Mouse (Mus musculus) liver, adult 2 months (tissue): ENCODE measurements around the gene Ky. TPM values are rescaled to one million over a fixed set of nuclear protein-coding genes. Genes with fewer than 3 reads are reported as not detected.

Source experiments
- DNase-seq: peaks from one replicate; pipeline ENCODE4 v3.0.0-alpha.2; 2011; ENCODE audit warnings: low read depth, low spot score; ENCODE audit errors: extremely low read depth
- H3K27ac ChIP-seq: fragments of 200-500 bp; replicated peaks from 2 replicates; pipeline ENCODE4 v1.5.1; 2012; ENCODE audit warnings: low read depth, mild to moderate bottlenecking, control low read depth, inconsistent platforms, low read length; ENCODE audit not compliant: insufficient read depth
- H3K27me3 ChIP-seq: fragments of 200-500 bp; 2 replicates; pipeline ENCODE4 v1.6.1; 2012; ENCODE audit warnings: mild to moderate bottlenecking, moderate library complexity, low read length, inconsistent platforms; ENCODE audit not compliant: control insufficient read depth, insufficient read depth
- H3K36me3 ChIP-seq: fragments of 200-500 bp; 2 replicates; pipeline ENCODE4 v1.6.1; 2012; ENCODE audit warnings: low read length, inconsistent platforms; ENCODE audit not compliant: control insufficient read depth, insufficient read depth
- H3K4me1 ChIP-seq: fragments of 200-500 bp; 2 replicates; pipeline ENCODE4 v1.6.1; 2011; ENCODE audit warnings: low read length; ENCODE audit not compliant: control insufficient read depth, insufficient read depth
- H3K4me3 ChIP-seq: fragments of 200-500 bp; 2 replicates; pipeline ENCODE4 v1.5.1; 2011; ENCODE audit warnings: low read depth, mild to moderate bottlenecking, control low read depth, low read length, moderate library complexity; ENCODE audit not compliant: insufficient read depth
- H3K79me2 ChIP-seq: fragments of 200-500 bp; 2 replicates; pipeline ENCODE4 v1.6.1; 2012; ENCODE audit warnings: inconsistent platforms, mild to moderate bottlenecking, low read length, moderate library complexity; ENCODE audit not compliant: control insufficient read depth, insufficient read depth
- H3K9ac ChIP-seq: fragments of 200-500 bp; 2 replicates; pipeline ENCODE4 v1.6.1; 2012; ENCODE audit warnings: low read depth, mild to moderate bottlenecking, control low read depth, inconsistent platforms, low read length
- CTCF ChIP-seq: fragments of 200-500 bp; IDR thresholded peaks from 2 replicates; pipeline ENCODE4 v1.5.1; 2011; ENCODE audit warnings: low read depth, low read length, control low read depth
- POLR2A ChIP-seq: fragments of 200-500 bp; IDR thresholded peaks from 2 replicates; pipeline ENCODE4 v1.6.1; 2011; ENCODE audit warnings: low read length, control low read depth; ENCODE audit not compliant: insufficient read depth; ENCODE audit errors: extremely low read depth
- WGBS: fragments of 180-500 bp; shearing (Covaris S2); methylation state at CpG from one replicate; pipeline ENCODE4 v1.1.7; 2018; 5-methylcytosine and 5-hydroxymethylcytosine counted together
- polyA plus RNA-seq: library from polyadenylated mRNA; depleted of rRNA; stranded (reverse); fragments of >200 nt; gene quantifications from 2 replicates; pipeline ENCODE4 v1.2.3, GENCODE M21; 2012
- total RNA-seq: library from RNA; depleted of rRNA; stranded (reverse); fragments of >200 nt; gene quantifications from 2 replicates; pipeline ENCODE4 v1.2.3, GENCODE M21; 2014

Gene Ky
- total and polyA plus RNA-seq, 2 experiments: under 0.01 TPM; not detected in 1

DNA sequence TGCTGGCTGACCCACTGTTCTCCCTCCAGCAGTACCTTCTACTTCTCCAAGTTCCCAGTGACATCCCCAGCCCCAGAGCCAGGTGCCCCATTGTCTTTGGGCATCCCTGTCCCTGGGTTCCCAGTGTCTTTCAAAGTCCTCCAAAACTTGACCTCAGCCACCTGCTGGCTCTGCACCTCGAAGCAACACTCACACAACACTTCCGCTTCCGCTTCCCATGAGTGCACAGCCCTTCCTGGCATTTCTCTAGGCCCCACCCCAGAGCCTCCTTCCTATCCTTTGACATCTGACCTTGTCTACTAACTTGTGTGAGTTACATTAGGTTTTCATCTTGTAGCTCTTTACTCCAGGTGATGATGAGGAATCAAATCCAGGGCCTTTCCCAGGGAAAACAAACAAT lies 23.5 kb downstream of the Ky start:
- no peaks in the 10 kb centered on the region for H3K27me3 ChIP-seq
- TF ChIP-seq CTCF (no peak), POLR2A (no peak)
- DNase-seq: no peak
- no peak overlapping the region for H3K9ac ChIP-seq
- H3K4me3 ChIP-seq: no peak overlapping the region
- H3K79me2 ChIP-seq: no peaks in the 10 kb centered on the region
- no peaks in the 10 kb centered on the region for H3K4me1 ChIP-seq
- WGBS: 79% methylated on average over 3 of the region's 3 CpGs
- H3K27ac ChIP-seq: no peak overlapping the region
- no peaks in the 10 kb centered on the region for H3K36me3 ChIP-seq

- DNase-seq: no peak
- H3K4me3 ChIP-seq: no peak overlapping the region
- H3K4me1 ChIP-seq: no peaks in the 10 kb centered on the region
- no peak overlapping the region for H3K27ac ChIP-seq
- TF ChIP-seq POLR2A (no peak), CTCF (no peak)
- no peak overlapping the region for H3K9ac ChIP-seq
- WGBS: 84% methylated on average over 21 of the region's 21 CpGs
- no peaks in the 10 kb centered on the region for H3K27me3 ChIP-seq
- H3K36me3 ChIP-seq: no peaks in the 10 kb centered on the region
- no peaks in the 10 kb centered on the region for H3K79me2 ChIP-seq
Measured at GRCm38 (mm10) chr9:102531051-102531892, 25.7 kb downstream of the Ky start.

DNA sequence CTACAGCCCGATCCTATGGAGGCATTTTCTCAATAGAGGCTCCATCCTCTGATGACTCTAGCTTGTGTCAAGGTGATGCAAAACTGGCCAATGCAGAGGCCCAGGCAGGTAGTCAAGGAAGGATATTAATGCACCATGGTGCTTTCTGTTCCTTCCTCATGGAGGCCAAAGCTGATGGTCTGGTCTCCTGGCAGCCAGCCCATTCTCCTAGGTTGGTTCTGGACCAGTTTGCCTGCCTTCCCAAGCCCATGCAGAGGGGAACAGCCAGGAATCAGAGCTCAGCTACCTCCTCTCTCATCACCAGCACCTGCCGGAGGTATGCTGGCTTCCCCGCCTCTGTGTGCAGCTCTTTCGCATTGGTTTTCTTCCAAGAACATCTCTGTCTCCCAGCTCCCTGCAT lies 31.4 kb downstream of the Ky start:
- TF ChIP-seq CTCF (no peak), POLR2A (no peak)
- Histone ChIP-seq H3K27me3 (no peaks in the 10 kb centered on the region), H3K9ac (no peak overlapping the region), H3K79me2 (no peaks in the 10 kb centered on the region), H3K4me3 (no peak overlapping the region), H3K4me1 (no peaks in the 10 kb centered on the region), H3K27ac (no peak overlapping the region), H3K36me3 (no peaks in the 10 kb centered on the region)
- WGBS: 87% methylated on average over 4 of the region's 4 CpGs
- no peak for DNase-seq

GRCm38 (mm10) chr9:102539699-102540098 lies 34.1 kb downstream of the Ky start:
- DNase-seq: no peak
- no peaks in the 10 kb centered on the region for H3K79me2 ChIP-seq
- 63% methylated on average over 7 of the region's 7 CpGs for WGBS
- H3K4me3 ChIP-seq: no peak overlapping the region
- no peak overlapping the region for H3K27ac ChIP-seq
- no peaks in the 10 kb centered on the region for H3K4me1 ChIP-seq
- no peak overlapping the region for H3K9ac ChIP-seq
- H3K36me3 ChIP-seq: no peaks in the 10 kb centered on the region
- no peaks in the 10 kb centered on the region for H3K27me3 ChIP-seq
- no peak for TF ChIP-seq CTCF
- no peak for TF ChIP-seq POLR2A

GRCm38 (mm10) chr9:102541666-102542065 lies 36.1 kb downstream of the Ky start:
- no peak overlapping the region for H3K27ac ChIP-seq
- TF ChIP-seq CTCF: no peak
- TF ChIP-seq POLR2A: no peak
- no peaks in the 10 kb centered on the region; the same call in 1 of the 2 replicates for H3K27me3 ChIP-seq
- no peaks in the 10 kb centered on the region for H3K36me3 ChIP-seq
- no peaks in the 10 kb centered on the region for H3K79me2 ChIP-seq
- H3K4me1 ChIP-seq: no peaks in the 10 kb centered on the region
- WGBS: 79% methylated on average over 10 of the region's 10 CpGs
- no peak for DNase-seq
- H3K4me3 ChIP-seq: no peak overlapping the region
- H3K9ac ChIP-seq: no peak overlapping the region

DNA sequence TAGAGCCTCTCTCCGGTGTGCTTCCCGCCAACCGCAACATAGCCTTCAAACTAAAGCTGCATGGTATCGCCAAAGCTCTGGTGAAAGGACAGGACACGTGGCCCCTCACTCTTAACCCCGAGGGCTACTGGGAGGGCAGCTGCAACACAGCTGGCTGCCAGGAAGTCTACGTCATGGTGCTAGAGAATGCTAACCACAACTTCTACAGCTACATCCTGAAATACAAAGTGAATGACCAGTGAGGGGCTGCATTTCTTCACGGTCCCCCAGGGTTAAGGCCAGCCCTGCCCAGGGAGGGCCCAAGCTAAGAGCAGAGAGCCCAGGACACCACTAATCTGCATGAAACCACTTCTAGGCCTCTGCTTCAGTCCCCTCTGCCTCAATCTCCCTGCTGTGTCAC lies 37.0 kb downstream of the Ky start:
- Histone ChIP-seq H3K27me3 (no peaks in the 10 kb centered on the region; the same call in 1 of the 2 replicates), H3K36me3 (no peaks in the 10 kb centered on the region), H3K27ac (no peak overlapping the region), H3K4me1 (no peaks in the 10 kb centered on the region), H3K4me3 (no peak overlapping the region), H3K9ac (no peak overlapping the region), H3K79me2 (no peaks in the 10 kb centered on the region)
- TF ChIP-seq POLR2A (no peak), CTCF (no peak)
- WGBS: 77% methylated on average over 8 of the region's 8 CpGs
- no peak for DNase-seq
